Mouse (Mus musculus) cerebellum, adult (tissue): ENCODE results near the gene Cnot1.

ENCODE experiments used
- ATAC-seq: cut with Nextera tagmentation; 2 replicates; pipeline ENCODE4 v1.9.2; 2017; ENCODE audit warnings: mild to moderate bottlenecking, moderate library complexity, mixed read lengths; ENCODE audit not compliant: insufficient number of reproducible peaks, low FRiP score, low TSS enrichment

The Cnot1 gene

DNA sequence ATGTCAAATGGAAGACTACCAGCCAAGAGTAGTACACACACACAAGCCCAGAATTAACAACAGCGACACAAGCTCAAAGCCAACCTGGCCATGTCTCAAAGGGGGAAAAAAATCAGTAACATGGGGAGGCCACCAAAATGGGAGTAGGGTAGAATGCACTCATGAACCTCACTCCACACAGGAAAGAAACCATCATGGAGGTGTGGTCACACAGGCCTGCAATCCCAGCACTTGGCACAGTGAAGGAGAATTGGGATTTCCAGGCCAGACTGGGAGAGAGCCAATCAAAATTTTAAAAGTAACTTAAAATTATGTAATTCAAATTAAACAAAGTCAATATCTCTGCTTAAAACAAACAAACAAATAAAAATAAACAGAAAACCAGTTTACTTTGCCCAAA lies 55.3 kb downstream of the Cnot1 start:
- ATAC-seq: no peak

DNA sequence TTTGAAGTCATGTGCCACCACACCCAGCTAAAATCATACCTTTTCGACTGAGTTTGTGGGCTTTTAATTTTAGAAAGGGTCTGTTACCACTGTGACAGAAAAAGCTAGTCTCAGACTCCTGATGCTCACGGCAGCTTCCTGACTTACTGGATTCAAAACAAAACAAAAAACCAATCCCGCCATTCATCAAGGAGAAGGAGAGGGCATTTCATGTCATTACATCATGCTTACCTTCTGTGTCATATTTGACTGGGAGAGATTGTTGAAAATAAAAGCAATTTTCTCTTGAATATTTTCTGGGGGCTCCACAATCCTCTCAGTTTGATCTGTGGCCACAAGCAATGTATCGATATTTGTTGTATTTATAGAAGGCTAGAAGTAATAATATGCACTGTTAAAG lies 59.2 kb downstream of the Cnot1 start:
- ATAC-seq: no peak

DNA sequence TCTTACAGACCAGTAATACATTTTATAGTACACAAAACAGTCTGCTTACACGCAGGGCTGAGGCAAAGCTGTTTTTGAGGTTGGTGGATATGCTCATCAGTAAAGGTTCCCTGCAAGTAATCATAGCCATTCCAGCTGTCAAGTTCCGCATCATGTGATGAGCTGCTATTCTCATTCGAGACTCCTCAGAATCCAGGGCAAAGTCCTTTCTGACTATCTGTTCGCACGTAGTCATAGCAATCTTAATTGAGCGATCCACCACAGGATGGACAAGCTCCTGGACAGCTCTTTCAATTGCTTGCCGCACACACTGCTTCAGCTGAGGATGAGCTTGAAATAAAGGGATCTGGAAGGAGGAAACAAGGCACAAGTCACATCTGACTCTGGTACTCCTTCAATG lies 65.5 kb downstream of the Cnot1 start:
- ATAC-seq: 0 out of 2 replicates have a peak, but pooled peaks have one; percentile 10

DNA sequence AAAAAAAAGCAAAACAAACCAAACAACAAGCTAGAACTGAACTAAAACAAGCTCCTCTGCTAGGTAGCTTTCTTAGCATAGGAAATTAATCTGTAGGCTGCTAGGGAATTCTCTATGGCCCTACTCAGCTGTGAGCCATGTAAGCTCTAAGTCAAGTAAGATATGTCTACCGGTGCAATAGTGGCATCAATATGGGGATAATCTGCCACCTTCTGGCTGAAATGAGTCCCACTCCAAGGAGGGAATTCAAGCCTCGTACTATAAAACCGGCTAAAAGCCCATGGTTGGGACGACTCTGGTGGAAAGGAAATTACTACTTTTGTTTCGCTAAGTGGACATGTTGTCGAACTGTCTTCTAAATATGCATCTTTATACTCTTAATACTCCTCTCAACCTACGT lies 68.7 kb downstream of the Cnot1 start:
- ATAC-seq: no peak

DNA sequence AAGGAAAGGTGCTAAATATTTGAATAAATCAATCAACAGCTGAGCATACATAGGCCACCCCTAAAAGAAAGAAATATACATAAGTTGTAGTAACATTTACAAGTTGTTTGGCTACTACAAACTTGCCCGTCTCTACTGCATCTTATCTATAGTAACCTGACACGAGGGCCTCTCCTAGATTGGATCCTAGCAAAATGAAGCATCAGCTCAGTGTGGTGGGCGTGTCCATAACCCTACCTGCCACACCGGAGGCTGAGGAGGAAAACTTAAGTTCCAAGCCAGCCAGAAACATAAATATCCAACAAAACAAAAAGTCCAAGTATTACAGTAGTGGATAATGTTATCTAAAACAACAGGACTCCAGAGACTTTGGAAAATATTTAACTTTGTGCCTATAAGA lies 79.6 kb downstream of the Cnot1 start:
- no peak for ATAC-seq

DNA sequence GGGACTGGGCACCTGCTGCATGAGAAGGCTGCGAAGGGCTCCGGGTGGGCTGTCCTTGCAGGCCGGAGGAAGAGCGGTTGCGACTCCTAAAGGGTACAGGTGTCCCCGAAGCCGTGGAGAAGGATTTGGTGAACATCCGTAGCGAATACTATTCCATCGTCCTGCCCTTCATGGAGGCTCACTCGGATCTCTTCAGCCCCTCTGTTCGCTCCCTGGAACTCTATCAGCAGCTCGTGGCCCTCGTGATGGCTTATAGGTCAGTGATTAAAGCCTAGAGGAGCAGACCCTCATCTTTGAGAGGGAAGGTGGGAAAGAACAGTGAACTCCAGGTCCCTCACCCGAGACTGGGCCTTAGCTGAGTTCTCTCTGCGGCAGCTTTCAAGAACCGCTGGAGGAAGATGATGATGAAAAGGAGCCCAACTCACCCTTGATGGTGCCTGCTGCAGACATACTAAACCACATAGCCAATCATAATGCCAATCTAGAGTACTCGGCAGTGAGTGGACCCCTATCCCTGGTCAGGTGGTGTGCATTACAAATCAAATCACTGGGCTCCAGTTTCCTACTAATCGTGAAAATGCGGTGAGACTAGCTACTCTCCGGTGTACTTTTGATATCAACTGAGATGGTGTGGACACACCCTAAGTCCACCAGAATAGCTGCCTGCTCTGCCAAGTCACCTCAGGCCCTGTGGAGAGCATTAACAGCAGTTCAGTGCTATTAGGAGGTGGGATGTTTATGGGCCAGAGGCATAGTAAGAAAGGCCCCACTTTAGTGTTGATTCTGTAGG lies 90.5 kb downstream of the Cnot1 start:
- no peak for ATAC-seq

DNA sequence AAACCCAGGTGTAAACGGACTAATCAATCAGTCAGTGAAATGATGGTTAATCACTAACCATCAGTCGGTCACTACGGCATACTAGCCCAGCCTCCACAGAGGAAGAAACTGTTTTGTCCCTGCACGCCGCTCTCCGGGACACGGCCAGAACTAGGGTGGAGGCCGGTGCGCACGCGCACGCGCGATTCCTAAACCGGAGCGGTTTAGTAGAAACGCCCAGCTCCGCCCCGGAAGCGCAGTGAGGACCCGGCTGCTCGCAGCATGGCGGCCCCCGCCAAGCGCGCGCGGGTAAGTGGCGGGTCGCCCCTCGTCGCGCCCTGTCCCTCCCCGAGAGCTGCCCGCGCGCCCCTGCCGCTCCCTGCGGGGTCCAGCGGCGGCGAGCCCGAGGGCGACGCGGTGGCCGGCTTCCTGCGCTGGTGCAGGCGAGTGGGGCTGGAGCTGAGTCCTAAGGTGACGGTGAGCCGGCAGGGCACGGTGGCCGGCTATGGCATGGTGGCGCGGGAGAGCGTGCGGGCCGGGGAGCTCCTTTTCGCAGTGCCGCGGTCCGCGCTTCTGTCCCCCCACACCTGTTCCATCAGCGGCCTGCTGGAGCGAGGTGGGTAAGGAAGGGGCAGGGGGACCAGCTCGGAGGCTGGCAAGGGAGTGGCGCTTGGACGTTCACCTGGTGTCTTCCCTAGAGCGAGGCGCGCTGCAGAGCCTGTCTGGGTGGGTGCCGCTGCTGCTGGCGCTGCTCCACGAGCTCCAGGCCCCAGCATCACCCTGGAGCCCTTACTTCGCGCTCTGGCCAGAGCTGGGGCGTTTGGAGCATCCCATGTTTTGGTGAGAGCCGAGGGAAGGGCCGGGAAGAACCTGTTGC lies 91.4 kb downstream of the Cnot1 start, which contains the start of gene Setd6:
Gene Setd6 (plus strand): TSS at position 206 of the 856 bp plus-strand sequence.
- ATAC-seq: peak; percentile 73

DNA sequence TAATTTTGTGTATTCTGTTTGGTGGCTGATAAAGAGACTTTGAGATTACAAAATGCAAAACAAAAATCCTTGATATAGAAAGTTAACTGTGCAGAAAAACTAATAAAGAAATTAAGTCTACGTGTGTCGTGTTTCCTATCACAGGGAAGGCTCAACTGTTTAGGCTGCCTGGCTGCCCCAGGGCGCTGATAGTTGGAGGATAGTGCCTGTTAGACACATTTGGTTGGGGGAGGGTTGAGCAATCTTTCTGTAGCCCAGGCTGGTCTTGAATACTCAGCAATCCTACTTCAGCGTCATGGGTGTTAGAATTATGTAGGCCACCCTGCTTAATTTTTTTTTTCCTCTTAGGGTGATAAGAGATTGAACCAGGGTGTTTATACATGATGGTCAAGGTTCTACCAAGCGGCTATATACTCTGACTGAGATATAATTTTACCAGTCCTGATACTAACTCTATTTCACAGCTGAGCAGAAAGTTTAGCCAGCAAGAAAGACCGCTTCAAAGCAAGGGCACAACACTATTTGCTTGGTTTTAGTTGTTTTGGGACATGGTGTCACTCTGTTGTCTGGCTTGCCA lies 92.3 kb downstream of the Cnot1 start:
- ATAC-seq: no peak

DNA sequence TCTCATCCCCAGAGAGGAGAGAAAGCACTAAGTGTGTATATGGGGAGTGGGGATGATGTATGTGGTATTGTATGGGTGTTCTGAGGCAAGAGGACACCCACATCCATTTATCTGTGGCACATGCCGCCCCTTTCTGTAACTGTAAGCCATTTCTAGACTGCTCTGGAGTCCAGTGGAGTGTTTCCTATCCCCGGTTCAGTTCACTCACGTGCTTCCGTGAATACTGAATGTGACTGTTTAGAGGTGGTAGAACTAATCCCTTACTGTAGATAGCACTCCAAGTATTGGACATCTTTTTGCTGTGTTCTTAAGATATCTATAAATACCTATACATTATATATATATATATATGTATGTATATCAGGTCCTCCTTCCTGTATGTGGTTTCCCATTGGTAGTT lies 92.9 kb downstream of the Cnot1 start:
- no peak for ATAC-seq

DNA sequence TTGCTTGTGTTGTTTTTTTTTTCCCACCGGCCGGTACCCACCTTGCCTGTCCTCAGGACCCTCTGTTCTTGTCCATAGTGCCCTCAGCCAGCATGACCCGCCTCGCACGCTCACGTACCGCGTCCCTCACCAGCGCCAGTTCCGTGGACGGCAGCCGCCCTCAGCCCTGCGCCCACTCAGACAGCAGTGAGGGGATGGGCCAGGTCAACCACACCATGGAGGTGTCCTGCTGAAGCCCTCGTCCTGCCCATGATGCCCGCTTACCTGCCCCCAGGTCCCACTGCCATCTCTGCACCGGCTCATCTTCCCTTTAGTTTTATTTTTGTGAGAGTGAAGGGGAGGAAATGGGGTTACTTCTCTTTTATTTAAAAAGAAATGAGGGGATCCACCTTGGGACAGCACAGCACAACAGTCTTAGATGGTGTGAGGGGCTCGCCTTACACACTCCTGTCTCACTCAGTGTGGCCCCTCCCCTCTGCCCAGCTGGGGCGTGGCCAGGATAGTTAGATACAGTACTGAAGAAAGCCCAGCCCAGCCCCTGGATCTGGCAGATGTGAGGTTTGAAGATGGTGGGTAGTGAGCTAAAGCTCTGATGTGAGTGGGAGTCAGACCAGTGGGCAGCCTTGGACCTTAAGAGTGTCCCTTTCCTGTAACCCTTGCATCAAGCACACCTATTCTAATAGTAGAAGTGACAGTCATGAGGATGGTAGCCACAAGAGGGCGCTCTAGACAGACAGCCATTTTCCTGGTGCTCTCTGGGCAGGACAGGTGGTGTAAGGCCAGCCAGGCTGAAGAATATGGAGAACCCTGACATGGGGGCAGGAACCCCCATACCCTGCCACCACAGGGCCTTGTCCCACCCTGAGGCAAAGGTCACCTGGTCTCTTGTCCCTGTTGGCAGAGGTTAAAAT lies 93.9 kb downstream of the Cnot1 start:
- ATAC-seq: 0 out of 2 replicates have a peak, but pooled peaks have one; percentile 12

DNA sequence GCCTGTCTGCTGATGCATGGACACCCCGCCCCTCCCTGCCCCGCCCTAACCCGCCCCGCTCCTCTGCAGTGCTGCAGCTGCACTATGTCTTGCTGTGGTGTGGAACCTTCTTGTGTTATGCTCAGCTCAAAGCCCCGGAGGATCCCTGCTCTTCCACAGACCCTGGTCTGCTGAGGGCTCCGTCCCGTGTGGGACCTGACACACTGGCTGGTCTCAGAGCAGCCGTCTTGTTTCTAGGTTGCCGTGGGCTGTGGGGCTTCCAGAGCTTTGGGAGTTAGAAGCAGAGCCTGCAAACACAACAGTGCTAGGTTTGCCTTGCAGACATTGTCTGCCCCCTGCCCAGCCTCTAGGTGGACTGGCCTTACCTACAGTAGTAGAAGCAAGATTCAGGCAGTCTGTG lies 94.9 kb downstream of the Cnot1 start:
- ATAC-seq: no peak

DNA sequence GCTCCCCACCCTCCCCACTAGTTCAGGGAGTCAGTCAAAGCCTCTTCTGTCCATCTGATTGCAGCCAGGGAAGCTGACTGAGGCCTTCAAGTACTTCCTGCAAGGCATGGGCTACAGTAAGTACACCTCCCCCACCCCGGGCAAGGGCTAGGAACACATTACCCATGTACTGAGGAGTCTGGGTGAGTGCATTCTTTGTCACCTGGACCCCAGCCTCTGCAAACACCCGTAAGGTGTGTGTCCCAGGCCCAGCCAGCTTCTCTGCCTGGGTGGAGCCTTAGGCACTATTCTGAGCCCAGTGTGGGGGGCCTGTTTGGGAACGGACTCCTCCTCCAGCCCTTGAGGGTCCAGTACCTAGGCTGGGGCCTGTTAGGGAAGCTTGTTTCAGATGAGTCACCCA lies 96.2 kb downstream of the Cnot1 start:
- no peak for ATAC-seq

DNA sequence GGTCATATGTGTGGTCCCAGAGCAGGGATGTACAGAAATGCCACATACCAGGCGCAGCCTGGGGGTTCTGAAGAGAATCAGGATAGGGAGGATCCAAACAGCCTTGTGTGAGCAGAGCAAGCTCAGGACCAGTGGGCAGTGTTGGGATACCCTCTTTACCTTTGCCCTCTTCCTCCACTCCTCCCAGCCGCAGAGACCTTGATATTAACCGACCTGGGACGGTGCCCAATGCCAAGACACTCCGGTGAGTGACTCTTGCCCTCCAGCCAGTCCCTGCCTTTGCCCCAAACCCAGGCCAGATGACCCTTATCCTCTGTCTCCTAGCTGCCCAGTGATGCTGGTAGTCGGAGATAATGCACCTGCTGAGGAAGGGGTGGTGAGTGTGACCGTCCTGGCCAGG lies 97.7 kb downstream of the Cnot1 start:
- ATAC-seq: no peak

DNA sequence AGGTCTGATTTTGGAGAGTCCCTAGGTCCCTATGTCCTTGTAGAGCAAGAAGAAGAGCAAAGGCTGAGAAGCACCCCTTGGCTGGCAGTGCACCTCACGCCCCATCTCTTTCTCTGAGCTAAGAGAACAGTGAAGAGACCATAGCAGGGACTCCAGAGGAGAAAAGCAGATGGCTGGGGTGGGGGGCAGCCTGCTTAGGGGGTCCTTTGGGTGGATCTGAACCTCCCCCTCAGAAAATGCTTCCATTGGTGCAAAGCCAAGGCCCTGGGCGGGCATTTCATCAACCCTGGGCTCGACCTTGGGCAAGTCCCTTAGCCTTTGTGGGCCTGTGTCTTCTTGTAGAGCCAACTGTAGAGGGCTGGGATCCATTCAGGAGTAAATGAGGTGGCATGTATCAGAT lies 102.7 kb downstream of the Cnot1 start:
- no peak for ATAC-seq

DNA sequence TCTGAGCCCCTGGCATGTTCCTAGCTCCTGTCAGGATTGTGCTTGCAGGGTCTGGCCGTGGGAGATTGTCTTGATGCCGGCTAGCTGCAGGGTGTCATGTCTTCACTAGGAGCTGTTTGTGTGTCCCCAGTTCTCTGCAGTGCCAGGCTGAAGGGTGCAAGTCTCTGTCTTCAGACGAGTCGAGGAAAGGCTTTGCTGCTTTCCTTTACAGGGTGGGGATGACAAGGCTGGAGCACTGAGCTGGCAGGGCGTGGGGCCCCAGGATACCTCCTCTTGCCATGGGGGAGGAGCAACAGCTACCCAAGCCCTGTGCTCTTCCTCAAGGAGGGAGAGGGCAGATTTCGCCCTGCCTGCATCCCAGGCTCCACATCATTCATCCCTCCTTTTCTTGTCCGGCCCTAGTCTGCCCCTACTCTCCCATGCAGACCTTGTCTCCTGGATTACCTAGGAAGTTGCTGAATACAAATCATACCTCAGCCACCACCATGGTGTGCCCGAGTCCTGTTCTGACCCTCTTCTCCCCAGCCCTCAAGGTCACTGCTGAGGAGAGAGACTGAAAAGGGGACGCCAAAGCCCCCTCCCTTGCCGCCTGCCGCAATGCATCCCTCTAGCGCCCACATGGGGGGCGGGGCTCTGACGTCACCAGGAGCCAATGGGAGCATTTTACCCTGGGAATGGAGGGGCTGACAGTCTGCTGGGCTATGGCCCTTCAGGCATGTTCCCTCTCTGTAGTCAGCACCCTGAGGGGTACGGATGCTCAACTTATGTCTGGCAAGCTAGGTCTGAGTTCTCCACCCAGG lies 103.6 kb downstream of the Cnot1 start:
- ATAC-seq: peak; percentile 59

DNA sequence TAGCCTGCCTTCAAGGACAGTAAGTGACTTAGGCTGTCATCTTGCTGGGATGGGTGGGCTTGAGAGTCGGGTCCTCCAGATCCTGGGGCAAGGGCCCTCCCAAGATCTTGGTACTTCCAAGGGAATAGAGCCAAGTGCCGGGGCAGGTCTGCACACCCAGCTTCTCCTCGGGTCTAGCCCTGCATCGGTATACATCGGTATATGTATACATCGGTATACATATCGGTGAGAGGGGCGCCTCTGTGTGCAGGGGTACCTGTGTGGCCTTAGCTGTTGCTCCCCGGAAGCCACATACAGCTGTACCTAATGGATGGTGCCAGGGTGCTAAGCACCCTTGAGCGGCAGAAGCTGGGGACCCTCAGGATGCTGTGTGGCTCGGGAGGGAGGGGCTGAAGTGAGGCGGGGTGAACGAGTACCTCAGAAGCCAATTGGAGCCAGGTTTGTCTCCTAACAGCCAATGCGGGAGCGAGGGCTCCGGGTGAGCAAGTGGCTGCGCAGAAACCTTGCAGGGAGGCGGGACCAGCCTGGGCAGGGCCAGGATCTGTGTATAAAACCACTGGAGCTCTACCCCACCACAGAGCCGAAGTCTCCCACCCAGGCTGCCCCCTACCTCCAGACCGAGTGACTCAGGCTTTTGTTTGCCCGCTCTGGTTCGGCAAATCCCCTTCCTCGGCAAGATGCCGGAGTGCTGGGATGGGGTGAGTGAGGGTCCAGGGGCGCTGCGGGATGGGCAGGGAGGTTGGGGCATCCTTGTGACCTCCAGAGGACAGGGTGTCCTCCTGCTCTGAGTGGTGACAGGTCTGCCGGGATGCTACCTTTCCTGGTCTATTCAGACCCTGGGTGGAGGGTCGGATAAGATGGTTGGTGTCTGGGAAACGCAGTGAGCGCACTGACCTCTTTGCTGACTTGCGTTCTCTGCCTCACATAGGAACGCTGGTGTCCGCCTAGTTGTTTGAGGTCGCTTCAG lies 104.5 kb downstream of the Cnot1 start:
- peak; percentile 85 for ATAC-seq

DNA sequence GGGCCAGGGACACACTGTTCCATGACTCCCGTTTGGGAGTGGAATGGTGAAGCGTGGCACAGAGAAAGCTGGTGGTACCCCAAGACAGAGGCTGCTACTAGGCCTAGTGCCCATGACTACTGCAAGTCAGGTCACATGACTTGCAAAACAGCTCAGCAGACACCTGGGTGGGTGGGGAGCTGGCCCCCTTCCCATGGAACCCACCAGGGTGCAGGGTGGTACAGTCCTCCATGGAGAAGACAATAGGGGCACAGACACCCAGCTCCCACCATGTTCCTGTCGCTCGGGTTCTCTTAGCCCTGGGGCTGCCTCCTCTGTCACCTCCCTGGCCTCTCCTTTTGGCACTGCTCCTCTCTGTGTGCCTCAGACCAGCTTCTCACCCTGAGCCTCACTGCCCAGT lies 105.5 kb downstream of the Cnot1 start:
- no peak for ATAC-seq

DNA sequence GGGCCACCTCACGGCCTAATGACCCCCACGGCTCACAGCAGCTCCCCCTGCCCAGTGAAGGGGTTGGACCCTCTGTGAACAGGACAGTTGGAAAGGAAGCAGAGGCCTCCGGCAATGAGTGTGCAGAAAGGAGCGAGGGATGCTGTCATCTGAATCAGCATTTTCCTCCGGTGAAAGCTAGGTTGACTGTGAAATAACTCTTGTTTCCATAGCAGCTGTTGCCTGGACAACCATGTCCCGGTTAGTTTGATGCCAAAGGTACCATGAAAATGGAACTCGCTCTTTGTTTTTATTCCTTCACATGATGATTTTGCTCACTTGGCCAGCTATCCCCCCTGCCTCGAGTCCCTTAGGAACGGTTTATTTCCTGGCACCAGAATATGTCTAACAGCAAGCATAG lies 107.0 kb downstream of the Cnot1 start:
- no peak for ATAC-seq
